Mouse (Mus musculus) left cerebral cortex, adult 2 months (tissue): ENCODE results near the gene Gm21671. TPM values are rescaled to one million over a fixed set of nuclear protein-coding genes. Genes with fewer than 3 reads are reported as not detected.
"Not testable (repeated sequence)": the region's sequence is repeated elsewhere in the genome, so short reads cannot be mapped to it uniquely, and the experiment has no call there.

Source experiments
- DNase-seq, 2 experiments: peaks; one replicate each; pipeline ENCODE4 v3.0.0; 2021 to 2022; ENCODE audit warnings: low spot score in 2 of 2, mixed read lengths in 1 of 2; ENCODE audit errors: extremely low spot score in 1 of 2
- H3K27ac ChIP-seq: fragments of 200-600 bp; 2 replicates; pipeline ENCODE4 v1.8.1; 2022
- H3K4me3 ChIP-seq: fragments of 200-600 bp; 2 replicates; pipeline ENCODE4 v1.8.1; 2022
- intact Hi-C: fragments of 180-260 bp; cut with DNase I; formaldehyde crosslinking; loops from one replicate; pipeline ENCODE4 v1.15.1; 2025
- long read RNA-seq, 2 experiments: library from polyadenylated mRNA; stranded (forward); transcript quantifications; one replicate each; pipeline ENCODE4 v2.0.0; 2021; ENCODE audit warnings: borderline mapping rate in 2 of 2
- total RNA-seq, 2 experiments: library from RNA; stranded (reverse); gene quantifications; 2 replicates each; pipeline ENCODE4 v1.2.3; 2021

Gm21671 gene
- total RNA-seq, result not detected
- long read RNA-seq, experiment 1, result 0 reads
- long read RNA-seq, experiment 2, result 0 reads

GRCm38 (mm10) chr5:25954317-25954716 is at the start of gene Gm21671:
Gene Gm21671, minus strand, starts transcription at chr5:25954417.
- H3K27ac ChIP-seq, DNase-seq, H3K4me3 ChIP-seq, intact Hi-C loops: not testable (repeated sequence)

GRCm38 (mm10) chr5:25988550-25988949 is 34.3 kb upstream of the Gm21671 start, which contains the start of gene Gm21698:
Gene Gm21698, minus strand, starts transcription at chr5:25988650.
- H3K4me3 ChIP-seq, H3K27ac ChIP-seq, intact Hi-C loops, DNase-seq: not testable (repeated sequence)

- H3K4me3 ChIP-seq, DNase-seq, H3K27ac ChIP-seq, intact Hi-C loops: not testable (repeated sequence)
Observed at GRCm38 (mm10) chr5:25972563-25972962, 18.3 kb upstream of the Gm21671 start, which contains the start of gene Gm21680. Gene Gm21680, minus strand, starts transcription at chr5:25972663.

- H3K4me3 ChIP-seq, DNase-seq, H3K27ac ChIP-seq, intact Hi-C loops: not testable (repeated sequence)
Observed at GRCm38 (mm10) chr5:25957050-25957449, 2.8 kb upstream of the Gm21671 start.

GRCm38 (mm10) chr5:25956611-25957010 is 2.4 kb upstream of the Gm21671 start:
- H3K4me3 ChIP-seq, H3K27ac ChIP-seq, intact Hi-C loops: not testable (repeated sequence)
- peak in 1 of 2 experiments; percentile 10 for DNase-seq

- H3K27ac ChIP-seq, DNase-seq, intact Hi-C loops, H3K4me3 ChIP-seq: not testable (repeated sequence)
Observed at GRCm38 (mm10) chr5:25945391-25945790, 8.8 kb downstream of the Gm21671 start.

GRCm38 (mm10) chr5:25942281-25942680 is 11.9 kb downstream of the Gm21671 start, which contains the start of gene Gm21663:
Gene Gm21663, minus strand, starts transcription at chr5:25942381.
- intact Hi-C loops, H3K27ac ChIP-seq, H3K4me3 ChIP-seq, DNase-seq: not testable (repeated sequence)

Other genes with a start within 250 kb of the Gm21671 start
- 1 to 10 TPM; 6.1 to 6.9 TPM for gene Xrcc2, start 248.6 kb downstream of the Gm21671 start, total RNA-seq
- 100 to 1,000 TPM; 110 to 123 TPM for gene Actr3b, start 194.4 kb downstream of the Gm21671 start, total RNA-seq
- gene Gm21663, start 12.0 kb downstream of the Gm21671 start, total RNA-seq, result not detected
- gene Gm21680, start 18.2 kb upstream of the Gm21671 start, total RNA-seq, result not detected
- not detected for gene Gm21698, start 34.2 kb upstream of the Gm21671 start, total RNA-seq
- not detected for gene Gm1979, start 50.4 kb upstream of the Gm21671 start, total RNA-seq
- not detected for gene Gm5862, start 68.5 kb upstream of the Gm21671 start, total RNA-seq
- not detected for gene Speer4a, start 85.1 kb upstream of the Gm21671 start, total RNA-seq
- gene Gm7347, start 104.2 kb upstream of the Gm21671 start, total RNA-seq, result not detected
- not detected for gene Gm10471, start 134.9 kb upstream of the Gm21671 start, total RNA-seq
- gene 5031410I06Rik, start 150.9 kb upstream of the Gm21671 start, total RNA-seq, result not detected
- not detected for gene Gm10220, start 167.0 kb upstream of the Gm21671 start, total RNA-seq